Mouse (Mus musculus): ENCODE measurements at regions not wholly inside any gene's neighbourhood (a gene's known extent, or its start where the extent isn't known, plus 50 kb on each side); places are given as distances from the start of the nearest gene placed in this dataset.

- ATAC-seq = no peak
Observed at GRCm38 (mm10) chr4:87386271-87386670, 156.0 kb upstream of the Slc24a2 start.

DNA sequence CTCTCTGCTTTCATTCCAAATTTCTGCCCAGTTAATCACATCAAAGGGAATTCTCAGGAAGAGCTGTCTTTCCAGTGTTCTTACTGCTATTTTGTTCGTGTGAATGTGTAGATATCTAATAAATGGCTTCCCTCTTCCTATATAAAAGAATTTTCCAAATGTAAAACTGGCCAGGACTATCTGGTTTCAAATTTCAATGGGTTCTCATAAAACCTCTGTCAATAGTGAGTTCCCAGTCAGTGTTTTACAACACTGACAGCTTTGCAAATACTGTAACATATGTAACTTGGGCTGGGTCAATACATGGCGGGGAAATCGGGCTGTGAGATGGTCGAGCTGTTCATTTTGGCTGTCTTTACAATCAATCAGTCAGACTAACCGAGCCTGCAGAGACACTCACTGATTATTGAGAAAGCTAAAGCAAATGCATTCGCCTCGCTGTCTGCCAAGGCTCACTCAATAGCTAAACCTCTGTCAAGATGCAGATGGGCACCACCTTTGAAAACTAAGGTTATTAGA is 155.0 kb upstream of the Slc24a2 start:
- ATAC-seq = no peak

DNA sequence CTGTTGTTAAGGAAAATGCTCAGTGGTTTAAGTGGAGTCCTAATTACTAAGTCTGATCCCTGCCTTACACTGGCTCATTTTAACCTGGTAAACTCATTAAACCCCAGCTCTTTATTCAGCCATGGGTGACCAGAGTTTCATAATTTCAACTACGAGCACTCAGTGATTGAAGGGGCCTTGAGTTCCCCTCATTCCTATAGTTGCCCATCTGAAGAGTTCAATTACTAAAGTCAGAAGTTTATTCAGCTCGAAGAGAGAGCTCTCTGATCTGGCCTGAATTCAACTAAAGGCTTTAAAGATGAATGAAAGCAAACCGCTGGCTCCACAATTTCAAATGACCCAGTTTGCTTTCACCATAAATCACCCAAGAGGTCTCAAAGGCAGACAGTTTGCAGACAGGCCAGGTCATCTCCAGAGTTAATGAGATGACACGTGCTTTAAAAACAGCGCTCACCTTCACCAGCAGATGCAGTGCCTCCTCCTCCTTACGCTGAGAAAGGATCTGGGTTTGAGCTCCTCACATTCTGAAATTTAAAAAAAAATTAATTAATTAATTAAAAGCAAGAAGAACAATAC is 154.3 kb upstream of the Slc24a2 start:
- ATAC-seq = no peak

DNA sequence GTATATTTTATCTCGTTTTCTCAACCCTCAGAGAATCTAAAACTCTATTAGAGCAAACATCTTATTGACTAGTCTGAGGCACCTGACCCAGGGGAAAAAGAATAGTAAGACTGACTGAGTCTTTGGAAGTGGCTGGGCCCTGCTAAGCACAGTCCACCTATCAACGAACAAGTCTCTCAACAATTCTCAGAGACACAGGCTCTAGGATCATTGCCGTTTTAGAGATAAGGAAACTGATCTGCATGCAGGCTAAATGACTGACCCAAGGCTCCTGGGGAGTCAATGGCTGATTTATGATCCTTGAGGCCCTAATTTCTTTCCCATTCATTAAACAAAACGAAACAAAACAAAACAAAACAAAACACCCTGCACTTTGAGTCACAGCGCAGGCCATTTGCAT is 150.4 kb upstream of the Slc24a2 start:
- ATAC-seq = no peak

DNA sequence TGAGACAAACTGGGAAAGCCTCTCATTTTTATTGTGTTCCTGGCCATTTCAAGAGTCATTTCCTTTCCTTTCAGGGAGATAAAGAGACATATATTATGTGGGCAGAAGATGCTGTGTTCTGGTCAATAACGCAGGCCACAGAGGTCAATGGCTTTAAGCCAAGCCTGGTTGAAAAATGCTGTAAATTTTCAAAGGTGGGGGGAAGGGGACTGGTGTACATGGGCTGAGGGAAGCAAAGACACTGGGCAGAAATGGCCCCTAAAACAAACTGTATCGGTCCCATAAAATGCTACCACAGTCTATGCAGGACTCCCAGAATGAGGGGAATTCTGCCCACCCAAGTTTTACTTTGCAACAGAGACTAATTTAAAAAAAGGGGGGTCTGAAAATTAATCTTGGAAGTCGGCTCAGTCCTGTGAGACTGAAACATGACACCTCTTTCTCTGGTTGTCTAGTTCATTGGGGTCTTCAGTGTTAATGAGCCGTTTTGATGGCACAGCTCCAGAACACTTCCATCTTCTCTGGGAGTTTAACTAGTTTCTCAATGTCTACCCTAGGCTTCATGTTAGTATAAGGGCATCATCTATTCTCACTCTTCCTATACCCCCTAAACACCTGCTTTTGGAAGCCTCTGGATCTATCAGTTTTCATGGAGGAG is 149.4 kb upstream of the Slc24a2 start:
- no peak for ATAC-seq

DNA sequence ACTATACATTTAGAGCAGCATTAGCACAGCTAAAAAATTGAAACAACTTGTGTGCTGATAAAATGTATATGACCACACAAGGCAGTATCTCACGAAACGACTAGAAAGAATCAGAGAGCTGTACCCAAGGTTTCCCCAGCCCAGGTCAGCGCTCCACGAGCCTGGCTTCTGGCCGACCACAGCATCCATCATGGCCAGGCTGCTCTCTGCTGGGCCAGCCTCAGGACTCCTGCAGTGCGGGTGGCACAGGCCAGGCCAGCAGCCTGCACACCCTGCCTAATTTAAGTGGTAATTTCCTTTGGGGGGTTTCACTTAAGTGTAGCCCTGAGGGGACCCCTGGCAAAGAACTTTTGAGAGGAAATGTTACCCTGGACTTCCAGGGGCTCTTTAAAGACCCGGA is 141.7 kb upstream of the Slc24a2 start:
- no peak for ATAC-seq

- ATAC-seq = no peak
Observed at GRCm38 (mm10) chr4:87369626-87370234, 139.5 kb upstream of the Slc24a2 start.

DNA sequence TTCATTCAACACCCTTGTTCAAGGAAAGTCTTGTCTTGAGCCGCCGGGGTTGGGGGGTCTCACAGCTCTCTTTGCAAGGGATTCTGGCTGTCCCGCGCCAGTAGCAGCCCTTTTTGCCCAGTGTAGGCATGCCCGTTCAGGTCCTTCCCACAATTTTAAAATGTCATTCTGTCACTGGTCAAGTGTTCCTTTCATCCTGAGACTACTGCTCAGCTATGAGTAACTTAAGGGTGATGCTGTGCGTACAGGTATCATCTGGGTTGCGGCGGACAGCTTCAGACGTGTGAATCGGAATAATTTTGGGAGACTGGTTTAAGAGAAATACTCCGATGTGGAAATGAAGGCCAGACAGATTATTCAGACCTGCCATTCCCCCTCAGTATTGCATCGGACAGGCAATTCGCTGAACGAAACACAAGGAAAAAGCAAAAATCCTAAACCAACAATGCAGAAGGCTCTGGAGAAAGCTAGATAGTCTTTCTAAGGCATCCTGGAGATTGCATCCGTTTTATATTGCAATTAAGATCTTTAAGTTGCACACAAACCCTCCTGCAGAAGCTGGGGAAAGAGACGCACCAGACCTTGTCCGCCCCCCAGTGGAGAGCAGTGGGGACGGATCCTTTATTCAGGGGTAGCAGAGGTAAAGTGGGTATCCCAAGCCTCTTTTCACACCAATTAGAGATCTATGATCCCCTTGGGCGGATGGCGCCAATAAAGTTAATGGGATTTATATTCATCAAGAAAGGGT is 138.3 kb upstream of the Slc24a2 start:
- peak; percentile 65 for ATAC-seq

GRCm38 (mm10) chr4:87367732-87368412 is 137.6 kb upstream of the Slc24a2 start:
- peak; percentile 87 for ATAC-seq

GRCm38 (mm10) chr4:87362201-87362600 is 131.9 kb upstream of the Slc24a2 start:
- ATAC-seq = no peak

GRCm38 (mm10) chr4:87359483-87359882 is 129.2 kb upstream of the Slc24a2 start:
- no peak for ATAC-seq

- ATAC-seq = no peak
Observed at GRCm38 (mm10) chr4:87359004-87359403, 128.7 kb upstream of the Slc24a2 start.

DNA sequence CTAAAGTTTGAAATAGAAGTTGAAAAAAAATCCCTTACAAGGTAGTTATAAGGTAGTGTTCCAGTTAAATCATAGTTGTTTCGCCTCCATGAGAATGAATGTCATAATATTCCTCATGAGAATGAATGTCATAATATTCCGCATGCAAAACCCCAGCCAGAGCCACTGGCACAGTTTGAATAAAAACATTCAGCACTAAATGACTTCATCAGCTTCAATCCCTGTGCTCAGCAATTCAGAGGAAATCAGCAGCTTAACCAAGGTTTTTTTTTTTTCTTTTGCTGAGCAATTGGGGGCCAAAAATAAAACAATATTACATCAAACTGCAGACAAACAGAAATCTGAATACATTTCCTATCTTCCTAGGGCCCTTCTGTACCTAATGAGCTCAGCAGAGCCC is 102.7 kb upstream of the Slc24a2 start:
- ATAC-seq = no peak

DNA sequence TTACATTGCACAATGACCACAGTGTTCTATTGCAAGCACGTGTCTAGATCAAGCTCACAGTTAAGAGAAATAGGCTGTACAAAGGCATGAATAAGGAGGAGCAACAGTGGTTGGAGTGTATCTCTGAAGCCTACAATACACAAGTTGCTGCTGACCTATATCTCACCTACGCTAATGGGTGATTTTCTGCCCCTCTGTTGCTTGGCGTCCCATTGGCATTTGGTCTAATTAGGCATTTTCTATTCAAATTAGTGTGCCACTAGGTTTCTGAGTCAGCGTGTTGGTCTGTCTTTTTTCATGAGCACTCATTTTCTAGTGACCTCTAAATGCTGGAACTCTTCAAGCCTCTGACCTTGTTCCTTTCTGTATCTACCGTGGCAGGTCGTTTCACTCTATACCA is 98.9 kb upstream of the Slc24a2 start:
- no peak for ATAC-seq

DNA sequence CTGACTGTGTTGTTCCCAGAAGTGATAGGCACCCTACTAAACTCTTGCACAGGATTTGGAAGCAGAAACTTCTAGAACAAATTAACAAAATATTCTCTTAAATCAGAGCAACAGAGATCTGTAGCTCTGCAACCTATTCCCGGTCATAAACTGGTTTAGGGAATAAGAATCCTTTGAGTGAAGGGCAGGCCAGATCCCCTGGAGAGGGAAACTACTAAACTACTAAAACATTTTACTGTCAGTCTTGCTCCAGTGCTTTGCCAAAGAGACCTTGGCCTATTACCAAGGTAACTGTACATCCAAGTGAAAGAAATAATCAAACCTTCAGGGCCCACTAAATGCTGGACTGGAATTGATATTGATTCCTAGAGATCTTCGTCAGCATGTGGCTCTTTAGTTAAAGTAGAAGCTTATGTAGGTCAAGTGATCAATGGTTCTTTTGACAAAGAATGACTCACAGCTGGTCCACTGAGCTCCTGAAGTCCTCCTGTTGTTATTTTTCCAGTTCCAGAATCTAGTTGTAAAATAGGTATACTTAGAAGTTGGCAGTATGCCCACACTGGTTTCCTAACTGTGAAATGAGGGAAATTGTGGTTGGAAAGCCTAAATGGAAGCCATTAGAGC is 91.6 kb upstream of the Slc24a2 start:
- ATAC-seq = no peak

DNA sequence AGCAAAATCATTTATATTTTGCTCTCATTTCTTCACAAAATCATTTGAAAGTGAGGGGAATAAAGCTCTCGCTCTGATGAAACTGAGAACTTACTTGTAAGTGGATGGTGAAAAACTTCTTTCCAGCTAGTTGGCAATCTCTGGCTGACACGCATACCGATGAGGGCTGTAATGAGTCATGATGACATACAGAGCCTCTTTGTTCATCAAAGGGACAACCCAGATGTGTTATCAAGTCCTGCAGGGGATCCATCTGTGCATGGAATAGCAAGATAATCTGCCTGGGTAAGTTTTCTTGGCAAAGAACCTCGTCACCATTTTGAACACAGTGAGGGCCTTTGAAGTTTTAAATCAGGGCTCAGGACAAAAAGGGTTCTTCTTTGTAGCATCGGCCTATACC is 67.9 kb upstream of the Slc24a2 start:
- no peak for ATAC-seq

DNA sequence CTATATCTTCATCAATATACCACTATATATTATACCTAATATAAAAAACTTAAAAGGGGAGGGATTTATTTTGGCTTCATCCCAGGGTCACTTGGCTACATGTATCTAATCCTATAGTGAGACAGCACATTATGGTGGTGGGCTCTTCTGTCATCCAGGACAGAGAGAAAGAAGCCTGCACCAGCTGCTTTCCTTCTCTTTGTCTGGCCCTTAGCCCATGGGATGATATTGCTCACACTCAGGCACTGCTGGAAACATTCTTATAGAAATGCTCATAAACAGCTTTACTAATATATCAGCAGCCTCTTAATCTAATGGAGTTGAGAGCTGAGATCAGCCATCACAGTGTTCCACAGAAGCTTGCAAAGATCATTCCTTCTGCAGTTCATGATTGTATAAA is 64.3 kb upstream of the Slc24a2 start:
- ATAC-seq = no peak
